Mouse (Mus musculus): Measurements from ENCODE around the gene Slc20a1.

Slc20a1 gene

GRCm38 (mm10) chr2:129252836-129253630 lies 54.5 kb downstream of the Slc20a1 start:
- DNase-seq (ENCODE audit: low read depth in 1 of 2, low spot score in 2 of 2): no peak

GRCm38 (mm10) chr2:129253631-129253970 lies 55.0 kb downstream of the Slc20a1 start:
- no peak for DNase-seq (ENCODE audit: low read depth in 1 of 2, low spot score in 2 of 2)

- DNase-seq (ENCODE audit: low read depth in 1 of 2, low spot score in 2 of 2): no peak
Measured at GRCm38 (mm10) chr2:129254076-129254475, 55.5 kb downstream of the Slc20a1 start.

- DNase-seq (ENCODE audit: low read depth in 1 of 2, low spot score in 2 of 2): no peak
Measured at GRCm38 (mm10) chr2:129256006-129256405, 57.4 kb downstream of the Slc20a1 start.

GRCm38 (mm10) chr2:129258056-129258455 lies 59.5 kb downstream of the Slc20a1 start:
- no peak for DNase-seq (ENCODE audit: low read depth in 1 of 2, low spot score in 2 of 2)

- DNase-seq (ENCODE audit: low read depth in 1 of 2, low spot score in 2 of 2): peak; percentile 11 to 21
Measured at GRCm38 (mm10) chr2:129258475-129259211, 60.1 kb downstream of the Slc20a1 start.

GRCm38 (mm10) chr2:129260646-129261045 lies 62.1 kb downstream of the Slc20a1 start:
- no peak for DNase-seq (ENCODE audit: low read depth in 1 of 2, low spot score in 2 of 2)

Data from monocyte, adult 2 months (primary cell).